Mouse (Mus musculus): ENCODE measurements around the gene Apoc1.

DNA sequence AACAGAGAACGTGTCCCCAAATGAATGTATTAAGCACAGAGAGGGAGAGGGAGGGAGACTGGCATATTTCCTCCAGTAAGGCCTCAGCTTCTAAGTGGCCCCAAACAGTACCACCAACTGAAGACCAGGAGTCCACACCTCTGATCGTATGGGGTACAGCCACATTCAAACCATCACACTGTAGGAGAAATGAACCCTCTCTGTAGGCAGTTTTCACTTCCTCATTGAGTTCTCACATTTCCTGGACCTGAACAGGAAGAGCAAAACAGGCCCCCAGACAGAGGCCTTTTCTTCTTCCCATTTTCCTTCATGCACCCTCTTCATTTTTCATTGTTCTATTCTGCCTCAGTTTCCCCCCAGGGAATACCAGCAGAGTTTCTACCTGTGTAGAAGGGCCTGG lies 25.0 kb downstream of the Apoc1 start:
- no peak for TF ChIP-seq CTCF (IDR thresholded peaks at IDR 0.05; ENCODE audit: borderline replicate concordance, insufficient read depth, low read length)
- TF ChIP-seq POLR2A (IDR thresholded peaks at IDR 0.05; ENCODE audit: low read depth, low read length), result no peak
